Mouse (Mus musculus) erythroblast, embryonic 14.5 days (primary cell): ENCODE data around the gene Cnpy2. TPM values are rescaled to one million over a fixed set of nuclear protein-coding genes. Genes with fewer than 3 reads are reported as not detected.
"Not testable (repeated sequence)": the region's sequence is repeated elsewhere in the genome, so short reads cannot be mapped to it uniquely, and the experiment has no call there.

Experiments used
- H3K27me3 ChIP-seq: 2 replicates; pipeline ENCODE4 v1.6.1; 2012; ENCODE audit warnings: inconsistent platforms; ENCODE audit not compliant: control insufficient read depth
- H3K36me3 ChIP-seq: 2 replicates; pipeline ENCODE4 v1.6.1; 2012; ENCODE audit warnings: mild to moderate bottlenecking, inconsistent platforms; ENCODE audit not compliant: control insufficient read depth
- H3K4me1 ChIP-seq: 2 replicates; pipeline ENCODE4 v1.6.1; 2012; ENCODE audit warnings: inconsistent platforms; ENCODE audit not compliant: control insufficient read depth
- H3K4me3 ChIP-seq: replicated peaks from 2 replicates; pipeline ENCODE3; 2012; ENCODE audit warnings: moderate library complexity, mild to moderate bottlenecking, inconsistent platforms
- H3K9me3 ChIP-seq: 2 replicates; pipeline ENCODE4 v1.6.1; 2012; ENCODE audit warnings: low read length, inconsistent platforms, mixed read lengths; ENCODE audit not compliant: control insufficient read depth
- GATA1 ChIP-seq: IDR thresholded peaks from 2 replicates; pipeline ENCODE4 v1.6.1; 2012; ENCODE audit warnings: low read length, inconsistent platforms, mixed read lengths
- TAL1 ChIP-seq: IDR thresholded peaks from 3 replicates; pipeline ENCODE4 v1.6.1; 2012; ENCODE audit warnings: low read length, inconsistent platforms, mixed read lengths
- polyA plus RNA-seq: library from polyadenylated mRNA; stranded (reverse); fragments of >175 nt; gene quantifications from 2 replicates; pipeline ENCODE4 v1.2.3, GENCODE M21; 2012

The Cnpy2 gene
- polyA plus RNA-seq, 1 experiment, result 3.2 TPM

DNA sequence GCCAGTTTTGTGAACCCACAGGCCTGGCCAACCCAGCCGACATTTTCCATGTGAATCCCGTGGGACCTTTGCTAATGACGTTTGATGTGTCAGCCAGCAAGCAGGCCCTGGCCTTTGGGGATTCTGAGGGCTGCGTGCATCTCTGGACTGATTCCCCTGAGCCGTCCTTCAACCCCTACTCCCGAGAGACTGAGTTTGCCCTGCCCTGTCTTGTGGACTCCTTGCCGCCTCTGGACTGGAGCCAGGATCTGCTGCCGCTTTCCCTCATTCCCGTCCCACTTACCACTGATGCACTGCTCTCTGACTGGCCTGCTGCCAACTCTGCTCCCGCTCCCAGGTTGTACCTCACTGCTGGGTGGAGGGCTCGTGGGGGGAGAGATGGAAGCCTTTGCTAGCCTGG, 12.1 kb upstream of the Cnpy2 start:
- TF ChIP-seq TAL1, result no peak
- H3K4me1 ChIP-seq, result peaks cover 12% of the 10 kb centered on the region
- peaks cover 95% of the 10 kb centered on the region for H3K36me3 ChIP-seq
- no peaks in the 10 kb centered on the region for H3K27me3 ChIP-seq
- H3K9me3 ChIP-seq, result no peaks in the 10 kb centered on the region
- no peak overlapping the region for H3K4me3 ChIP-seq

DNA sequence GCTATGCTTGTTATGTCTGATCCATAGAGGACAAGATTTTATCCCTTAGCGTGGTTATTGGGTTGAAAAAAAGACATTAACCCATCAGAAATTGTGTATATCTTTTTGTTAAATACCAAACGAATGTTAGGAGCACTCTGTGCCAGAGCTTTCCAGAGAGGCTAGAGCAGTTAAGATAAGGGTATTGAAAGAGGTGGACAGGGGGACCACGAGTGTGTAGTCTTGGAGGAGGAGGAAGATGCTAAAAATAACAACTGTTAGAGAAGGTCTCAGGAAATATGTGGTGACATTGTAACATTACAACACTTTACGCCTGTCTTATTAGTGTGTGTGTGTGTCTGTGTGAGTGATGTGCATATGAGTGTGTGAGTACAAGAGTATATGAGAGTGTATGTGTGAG, 11.4 kb upstream of the Cnpy2 start:
- Histone ChIP-seq H3K4me1 (peaks cover 14% of the 10 kb centered on the region), H3K9me3 (no peaks in the 10 kb centered on the region), H3K36me3 (peaks cover 95% of the 10 kb centered on the region), H3K4me3 (no peak overlapping the region), H3K27me3 (no peaks in the 10 kb centered on the region)
- TF ChIP-seq TAL1, result no peak
- TF ChIP-seq GATA1, result no peak

DNA sequence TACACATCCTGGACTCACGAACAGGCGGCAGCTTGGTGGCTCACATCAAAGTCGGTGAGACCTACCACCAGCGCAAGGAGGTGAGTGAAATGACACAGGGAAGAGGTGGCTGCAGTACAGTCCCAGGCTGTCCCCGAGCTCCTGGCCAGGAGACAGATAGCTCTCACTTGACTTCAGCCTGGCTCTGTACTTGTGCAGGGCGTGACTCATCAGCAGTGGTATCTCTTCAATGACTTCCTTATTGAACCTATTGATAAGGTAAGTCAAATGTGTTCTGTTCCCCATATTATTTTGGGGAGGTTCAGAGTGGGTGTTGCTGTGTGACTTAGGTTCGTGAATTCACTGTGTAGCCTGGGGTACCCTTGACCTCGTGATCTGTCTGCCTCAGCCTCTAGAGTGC, 6.7 kb upstream of the Cnpy2 start:
- Histone ChIP-seq H3K36me3 (peaks cover 97% of the 10 kb centered on the region), H3K27me3 (no peaks in the 10 kb centered on the region), H3K4me3 (no peak overlapping the region), H3K9me3 (no peaks in the 10 kb centered on the region), H3K4me1 (peaks cover 11% of the 10 kb centered on the region)
- TF ChIP-seq TAL1 (no peak), GATA1 (no peak)

DNA sequence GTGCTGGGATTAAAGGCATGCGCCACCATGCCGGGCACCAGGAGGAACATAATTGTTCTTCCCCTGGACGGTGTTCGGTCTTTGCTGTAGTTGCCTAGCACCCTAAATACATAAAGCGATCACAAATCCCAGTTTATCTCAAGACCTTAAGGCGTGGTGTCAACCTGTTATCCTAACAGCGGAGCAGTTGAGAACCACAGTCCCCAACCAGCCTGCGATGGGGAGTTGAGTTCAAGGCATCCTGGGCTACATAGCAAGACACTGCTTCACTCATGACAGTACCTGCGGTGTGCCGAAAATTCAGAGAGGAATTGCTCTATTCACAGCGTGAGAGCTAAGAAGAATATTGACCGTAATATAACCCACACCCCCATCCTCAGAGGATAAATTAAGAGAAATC, 618 bp upstream of the Cnpy2 start:
- H3K9me3 ChIP-seq, result no peaks in the 10 kb centered on the region
- peak overlapping the region; percentile 80 for H3K4me3 ChIP-seq
- H3K27me3 ChIP-seq, result no peaks in the 10 kb centered on the region
- H3K36me3 ChIP-seq, result peaks cover 62% of the 10 kb centered on the region
- TF ChIP-seq TAL1 (no peak), GATA1 (no peak)
- H3K4me1 ChIP-seq, result peaks cover 28% of the 10 kb centered on the region

DNA sequence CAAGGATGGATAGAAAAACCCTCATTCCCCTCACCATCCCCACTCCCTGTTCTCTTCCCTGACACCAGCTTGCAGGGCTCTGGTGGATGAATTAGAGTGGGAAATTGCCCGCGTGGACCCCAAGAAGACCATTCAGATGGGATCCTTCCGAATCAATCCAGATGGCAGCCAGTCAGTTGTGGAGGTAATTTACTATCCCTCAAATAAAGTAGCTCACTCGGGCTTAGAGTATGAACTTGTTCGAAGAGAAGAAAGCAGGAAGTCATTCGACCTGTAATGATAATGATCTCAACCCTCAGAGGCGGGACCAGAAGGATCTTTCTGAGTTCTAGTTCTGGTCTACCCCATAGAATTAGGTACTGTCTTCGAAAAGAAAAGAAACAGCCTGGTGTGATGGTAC, 1.3 kb downstream of the Cnpy2 start:
- Histone ChIP-seq H3K27me3 (no peaks in the 10 kb centered on the region), H3K4me3 (peak overlapping the region; percentile 80), H3K9me3 (no peaks in the 10 kb centered on the region), H3K36me3 (peaks cover 58% of the 10 kb centered on the region), H3K4me1 (peaks cover 28% of the 10 kb centered on the region)
- no peak for TF ChIP-seq GATA1
- no peak for TF ChIP-seq TAL1

DNA sequence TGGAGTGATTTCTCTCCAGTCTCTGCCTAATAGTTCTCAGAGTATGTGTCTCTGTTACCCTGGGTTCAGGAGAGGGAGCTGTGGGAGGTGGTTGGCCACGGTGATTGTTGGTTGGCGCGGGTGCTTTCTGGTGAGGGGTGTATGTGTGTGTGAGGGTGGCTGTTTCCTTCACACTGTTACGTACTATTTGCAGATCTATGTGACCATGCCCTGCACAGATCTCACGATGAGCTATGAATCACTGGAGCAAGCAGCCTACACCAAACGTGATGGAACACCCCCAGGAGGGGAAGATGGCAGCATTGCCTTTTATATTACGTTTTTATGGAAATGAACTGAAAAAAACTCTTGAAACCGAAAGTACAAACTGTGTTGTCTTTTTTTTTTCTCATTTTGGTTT, 4.6 kb downstream of the Cnpy2 start:
- Histone ChIP-seq H3K4me3 (no peak overlapping the region), H3K9me3 (no peaks in the 10 kb centered on the region), H3K36me3 (peaks cover 35% of the 10 kb centered on the region), H3K27me3 (no peaks in the 10 kb centered on the region), H3K4me1 (peaks cover 25% of the 10 kb centered on the region)
- TF ChIP-seq GATA1 (no peak), TAL1 (no peak)

DNA sequence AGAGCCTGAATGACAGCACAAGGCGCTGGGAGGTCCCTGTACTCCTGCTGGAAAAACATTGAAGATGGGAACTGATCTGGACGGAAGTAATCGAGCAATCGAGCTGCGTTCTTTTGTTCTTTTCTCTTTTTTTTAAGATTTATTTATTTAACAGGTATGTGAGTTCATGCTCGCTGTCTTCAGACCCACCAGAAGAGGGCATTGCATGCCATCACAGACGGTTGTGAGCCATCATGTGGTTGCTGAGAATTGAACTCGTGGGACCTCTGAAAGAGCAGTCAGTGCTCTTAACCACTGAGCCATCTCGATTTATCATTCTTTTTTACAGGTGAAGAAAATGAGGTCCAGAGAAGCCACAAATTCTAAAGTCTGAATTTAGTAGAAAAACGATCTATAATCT, 5.4 kb downstream of the Cnpy2 start:
- TF ChIP-seq TAL1 (no peak), GATA1 (no peak)

DNA sequence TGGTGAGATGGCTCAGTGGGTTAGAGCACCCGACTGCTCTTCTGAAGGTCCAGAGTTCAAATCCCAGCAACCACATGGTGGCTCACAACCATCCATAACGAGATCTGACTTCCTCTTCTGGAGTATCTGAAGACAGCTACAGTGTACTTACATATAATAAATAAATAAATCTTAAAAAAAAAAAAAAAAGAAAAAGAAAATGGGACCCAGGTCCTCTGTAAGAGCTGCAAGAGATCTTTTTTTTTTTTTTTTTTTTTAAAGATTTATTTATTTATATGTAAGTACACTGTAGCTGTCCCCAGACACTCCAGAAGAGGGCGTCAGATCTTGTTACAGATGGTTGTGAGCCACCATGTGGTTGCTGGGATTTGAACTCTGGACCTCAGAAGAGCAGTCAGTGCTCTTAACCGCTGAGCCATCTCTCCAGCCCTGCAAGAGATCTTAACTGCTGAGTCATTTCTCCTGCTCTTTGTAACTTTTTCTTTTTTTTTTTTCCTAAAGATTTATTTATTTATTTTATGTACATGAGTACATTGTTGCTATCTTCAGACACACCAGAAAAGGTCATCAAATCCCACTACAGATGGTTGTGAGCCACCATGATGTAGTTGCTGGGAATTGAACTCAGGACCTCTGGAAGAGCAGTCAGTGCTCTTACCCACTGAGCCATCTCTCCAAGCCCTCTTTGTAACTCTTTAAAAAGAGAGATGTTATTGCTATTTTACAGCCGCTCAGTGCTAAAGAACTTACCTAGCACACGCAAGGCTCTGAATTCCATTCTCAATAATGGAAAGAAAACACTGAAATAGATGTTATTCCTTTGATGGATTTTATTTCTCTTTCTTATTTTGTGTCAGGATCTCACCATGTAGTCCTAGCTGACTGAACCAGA, 10.3 kb downstream of the Cnpy2 start:
- peaks cover 12% of the 10 kb centered on the region for H3K36me3 ChIP-seq
- not testable (repeated sequence) for H3K27me3 ChIP-seq, H3K9me3 ChIP-seq, H3K4me3 ChIP-seq
- peaks cover 40% of the 10 kb centered on the region for H3K4me1 ChIP-seq

More for the DNA sequence above, 5.4 kb downstream of the Cnpy2 start:
- H3K27me3 ChIP-seq, result no peaks in the 10 kb centered on the region
- H3K4me3 ChIP-seq, result no peak overlapping the region
- H3K9me3 ChIP-seq, result no peaks in the 10 kb centered on the region
- H3K36me3 ChIP-seq, result peaks cover 35% of the 10 kb centered on the region
- peaks cover 21% of the 10 kb centered on the region for H3K4me1 ChIP-seq

DNA sequence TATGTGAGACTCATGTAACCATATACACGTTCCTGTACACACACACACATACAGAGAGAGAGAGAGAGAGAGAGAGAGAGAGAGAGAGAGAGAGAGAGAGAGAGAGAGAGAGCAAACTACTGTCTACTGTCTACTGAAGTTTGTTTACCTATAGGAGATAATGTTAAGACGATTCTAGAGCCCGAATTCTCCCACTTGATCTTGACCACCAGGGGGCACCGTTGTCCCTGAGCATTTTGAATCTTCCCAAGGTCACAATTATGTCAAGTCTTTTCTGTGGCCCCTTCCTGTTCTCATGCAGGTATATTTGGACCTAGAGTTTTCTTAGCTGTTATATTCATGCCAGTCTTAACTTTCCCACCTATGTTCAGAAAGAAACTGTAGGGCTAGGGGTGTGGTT, 13.3 kb downstream of the Cnpy2 start:
- H3K4me3 ChIP-seq, result peak overlapping the region; percentile 95
- H3K9me3 ChIP-seq, result no peaks in the 10 kb centered on the region
- no peak for TF ChIP-seq GATA1
- no peak for TF ChIP-seq TAL1
- peaks cover 19% of the 10 kb centered on the region for H3K36me3 ChIP-seq
- H3K4me1 ChIP-seq, result peaks cover 66% of the 10 kb centered on the region
- H3K27me3 ChIP-seq, result no peaks in the 10 kb centered on the region

DNA sequence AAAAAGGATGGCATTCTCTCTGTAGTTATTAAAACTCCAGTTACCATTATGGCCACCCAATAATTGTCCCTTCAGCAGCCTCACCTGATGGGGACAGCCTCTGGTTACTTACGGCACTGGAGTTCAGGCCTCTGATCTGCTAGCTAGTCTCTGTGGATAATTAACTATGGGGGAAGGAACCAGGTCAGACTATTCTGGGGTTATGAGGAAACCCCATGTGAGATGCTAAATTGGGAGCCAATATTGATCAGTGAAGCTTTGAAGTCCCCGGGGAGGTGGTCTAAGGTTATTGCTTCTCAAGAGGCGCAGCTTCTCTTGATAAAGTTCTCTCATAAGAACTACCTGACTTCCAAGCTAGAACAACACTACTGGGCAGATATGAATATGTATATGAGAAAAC, 13.9 kb downstream of the Cnpy2 start:
- Histone ChIP-seq H3K4me3 (peak overlapping the region; percentile 95), H3K4me1 (peaks cover 71% of the 10 kb centered on the region), H3K36me3 (peaks cover 25% of the 10 kb centered on the region), H3K9me3 (no peaks in the 10 kb centered on the region), H3K27me3 (no peaks in the 10 kb centered on the region)
- no peak for TF ChIP-seq GATA1
- no peak for TF ChIP-seq TAL1
